Mouse (Mus musculus) midbrain, embryonic 12.5 days (tissue): Measurements from ENCODE around the gene Tmem74b. TPM values are rescaled to one million over a fixed set of nuclear protein-coding genes. Genes with fewer than 3 reads are reported as not detected.

Experiments used
- ATAC-seq: fragments of 200-750 bp; cut with Nextera tagmentation; 2 replicates; pipeline ENCODE4 v1.8.0; 2017; ENCODE audit warnings: low read depth, moderate TSS enrichment, moderate library complexity; ENCODE audit not compliant: low FRiP score
- H3K27ac ChIP-seq: fragments of 300-500 bp; sonication (generic); replicated peaks from 2 replicates; pipeline ENCODE4 v1.5.1; 2016; ENCODE audit warnings: mild to moderate bottlenecking
- H3K27me3 ChIP-seq: fragments of 300-500 bp; sonication (generic); 2 replicates; pipeline ENCODE4 v1.6.1; 2016; ENCODE audit warnings: mild to moderate bottlenecking
- H3K36me3 ChIP-seq: fragments of 300-500 bp; sonication (generic); 2 replicates; pipeline ENCODE4 v1.6.1; 2016
- H3K4me1 ChIP-seq: fragments of 300-500 bp; sonication (generic); 2 replicates; pipeline ENCODE4 v1.6.1; 2016
- H3K4me2 ChIP-seq: fragments of 300-500 bp; sonication (generic); replicated peaks from 2 replicates; pipeline ENCODE4 v1.6.1; 2016; ENCODE audit warnings: mild to moderate bottlenecking, moderate library complexity
- H3K4me3 ChIP-seq: fragments of 300-500 bp; sonication (generic); 2 replicates; pipeline ENCODE4 v1.5.1; 2016; ENCODE audit warnings: mild to moderate bottlenecking
- H3K9ac ChIP-seq: fragments of 300-500 bp; sonication (generic); replicated peaks from 2 replicates; pipeline ENCODE4 v1.6.1; 2016; ENCODE audit warnings: mild to moderate bottlenecking, moderate library complexity
- H3K9me3 ChIP-seq: fragments of 300-500 bp; sonication (generic); 2 replicates; pipeline ENCODE4 v1.6.1; 2016; ENCODE audit warnings: mild to moderate bottlenecking
- whole genome bisulfite sequencing: fragments of 180-500 bp; shearing (Covaris S2); methylation state at CpG from one replicate; pipeline ENCODE4 v1.1.7; 2016; 5-methylcytosine and 5-hydroxymethylcytosine counted together
- polyA plus RNA-seq: library from polyadenylated mRNA; unstranded; fragments of >200 nt; fragmentation: Nextera tagmentation; extraction: Ambion mirVana; gene quantifications from 2 replicates; pipeline ENCODE4 v1.2.1, GENCODE M21; 2016

Gene Tmem74b
- 7.8 and 8.0 TPM in 2 replicates for polyA plus RNA-seq

GRCm38 (mm10) chr2:151701231-151702145 is at the start of gene Tmem74b:
Gene Tmem74b (plus strand): TSS chr2:151702008.
- H3K27me3 ChIP-seq: peaks cover 40% of the 10 kb centered on the region
- 0 out of 2 replicates have a peak, but pooled peaks cover 9% of the 10 kb centered on the region for H3K36me3 ChIP-seq
- H3K9me3 ChIP-seq: no peaks in the 10 kb centered on the region
- H3K9ac ChIP-seq: peak within 1 kb of the TSS; percentile 86
- 3% methylated on average over 22 of the region's 25 CpGs for WGBS
- H3K4me3 ChIP-seq: peak within 1 kb of the TSS; percentile 77
- peaks cover 5% of the 10 kb centered on the region; the same call in 1 of the 2 replicates for H3K4me1 ChIP-seq
- ATAC-seq: no peak; the same call in 1 of the 2 replicates
- peak within 1 kb of the TSS; percentile 99 for H3K4me2 ChIP-seq
- H3K27ac ChIP-seq: peak within 1 kb of the TSS; percentile 54

GRCm38 (mm10) chr2:151652053-151652452 is 49.8 kb upstream of the Tmem74b start:
- H3K4me2 ChIP-seq: no peak overlapping the region
- H3K4me1 ChIP-seq: no peaks in the 10 kb centered on the region
- ATAC-seq: no peak
- 72% methylated on average over 1 of the region's 1 CpGs for WGBS
- H3K9me3 ChIP-seq: no peaks in the 10 kb centered on the region
- H3K4me3 ChIP-seq: no peak overlapping the region
- no peak overlapping the region for H3K9ac ChIP-seq
- no peak overlapping the region for H3K27ac ChIP-seq
- no peaks in the 10 kb centered on the region for H3K27me3 ChIP-seq
- H3K36me3 ChIP-seq: no peaks in the 10 kb centered on the region

- WGBS: 75% methylated on average over 3 of the region's 3 CpGs
- H3K9me3 ChIP-seq: no peaks in the 10 kb centered on the region
- no peaks in the 10 kb centered on the region for H3K36me3 ChIP-seq
- no peak within 1 kb of the TSS for H3K27ac ChIP-seq
- no peak within 1 kb of the TSS for H3K9ac ChIP-seq
- H3K4me3 ChIP-seq: no peak within 1 kb of the TSS
- ATAC-seq: no peak
- H3K27me3 ChIP-seq: peaks cover 15% of the 10 kb centered on the region
- no peaks in the 10 kb centered on the region for H3K4me1 ChIP-seq
- no peak within 1 kb of the TSS for H3K4me2 ChIP-seq
Observed at GRCm38 (mm10) chr2:151668433-151668832, 33.4 kb upstream of the Tmem74b start, which contains the start of gene Rad21l. Gene Rad21l (minus strand): TSS chr2:151668533.

- no peaks in the 10 kb centered on the region for H3K9me3 ChIP-seq
- no peak overlapping the region for H3K9ac ChIP-seq
- peak overlapping the region; percentile 7; the same call in 1 of the 2 replicates for H3K4me3 ChIP-seq
- no peak overlapping the region for H3K27ac ChIP-seq
- peaks cover 15% of the 10 kb centered on the region for H3K27me3 ChIP-seq
- peak; percentile 68 for ATAC-seq
- H3K4me2 ChIP-seq: peak overlapping the region; percentile 37
- H3K36me3 ChIP-seq: no peaks in the 10 kb centered on the region
- no peaks in the 10 kb centered on the region for H3K4me1 ChIP-seq
- 39% methylated on average over 45 of the region's 48 CpGs for WGBS
Observed at GRCm38 (mm10) chr2:151670026-151670967, 31.5 kb upstream of the Tmem74b start.

DNA sequence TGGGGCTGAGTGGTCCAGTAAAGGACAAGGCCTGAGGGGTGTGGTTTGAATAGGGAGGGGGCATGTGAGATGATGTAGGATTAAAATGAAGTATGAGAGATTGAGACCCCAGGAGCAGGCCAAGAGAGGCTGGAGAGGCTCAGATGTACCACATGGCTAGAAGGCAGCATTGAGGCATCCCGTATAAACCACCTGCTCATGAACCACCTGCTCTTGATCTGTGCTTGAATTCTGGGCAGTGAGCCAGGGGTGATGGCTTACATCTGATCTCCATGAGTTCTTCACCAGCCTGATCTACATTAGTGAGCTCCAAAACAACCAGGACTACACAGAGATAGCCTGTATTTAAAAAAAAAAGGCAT is 30.9 kb upstream of the Tmem74b start:
- H3K9me3 ChIP-seq: no peaks in the 10 kb centered on the region
- H3K9ac ChIP-seq: no peak overlapping the region
- no peak overlapping the region for H3K4me3 ChIP-seq
- H3K4me2 ChIP-seq: no peak overlapping the region
- whole genome bisulfite sequencing: 79% methylated on average over 1 of the region's 1 CpGs
- 0 out of 2 replicates have a peak, but pooled peaks have one; percentile 6 for ATAC-seq
- no peaks in the 10 kb centered on the region for H3K4me1 ChIP-seq
- H3K27ac ChIP-seq: no peak overlapping the region
- H3K36me3 ChIP-seq: no peaks in the 10 kb centered on the region
- peaks cover 15% of the 10 kb centered on the region for H3K27me3 ChIP-seq

DNA sequence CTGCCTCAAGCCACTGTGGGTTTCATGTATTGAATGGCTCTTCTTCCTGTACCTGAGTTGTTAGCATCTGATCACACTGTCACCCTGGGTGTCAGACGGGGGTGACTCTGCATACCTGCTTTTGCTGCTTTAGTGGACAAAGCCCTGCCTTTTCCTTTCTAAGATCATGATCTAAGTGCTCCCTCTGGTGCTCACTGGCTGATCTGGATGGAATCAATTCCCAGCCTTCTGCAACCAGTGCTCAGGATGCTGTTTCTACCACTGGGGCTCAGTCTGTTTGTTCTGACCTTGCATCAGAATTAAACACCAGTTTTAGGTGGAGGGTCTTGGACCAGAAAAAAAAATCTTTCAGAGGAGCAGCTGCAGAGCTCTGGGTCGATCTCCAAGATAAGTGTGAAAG is 25.6 kb upstream of the Tmem74b start:
- ATAC-seq: no peak
- H3K9ac ChIP-seq: no peak overlapping the region
- no peaks in the 10 kb centered on the region; the same call in 1 of the 2 replicates for H3K27me3 ChIP-seq
- H3K4me2 ChIP-seq: no peak overlapping the region
- WGBS: 69% methylated on average over 2 of the region's 2 CpGs
- no peak overlapping the region for H3K27ac ChIP-seq
- H3K4me1 ChIP-seq: no peaks in the 10 kb centered on the region
- H3K9me3 ChIP-seq: no peaks in the 10 kb centered on the region
- H3K4me3 ChIP-seq: no peak overlapping the region
- H3K36me3 ChIP-seq: no peaks in the 10 kb centered on the region

DNA sequence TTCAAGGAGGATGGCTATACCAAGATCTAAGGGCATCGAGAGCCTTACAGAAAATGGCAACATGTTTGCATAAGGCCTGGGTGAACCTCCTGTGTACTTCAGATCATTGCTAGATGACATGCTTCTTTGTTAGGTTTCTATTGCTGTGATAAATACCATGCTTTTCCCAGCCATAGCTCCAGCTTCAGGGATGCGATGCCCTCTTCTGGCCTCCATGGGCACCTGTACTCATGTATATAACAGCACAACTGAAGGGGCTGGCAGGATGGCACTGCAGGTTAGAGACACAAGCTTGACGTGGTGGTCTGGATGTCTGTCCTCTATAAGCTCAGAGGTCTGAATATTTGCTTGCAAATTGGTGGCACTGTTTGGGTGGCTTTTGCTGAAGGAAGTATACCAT is 19.5 kb upstream of the Tmem74b start:
- Histone ChIP-seq H3K9ac (no peak overlapping the region), H3K36me3 (no peaks in the 10 kb centered on the region), H3K4me2 (no peak overlapping the region), H3K9me3 (no peaks in the 10 kb centered on the region), H3K4me3 (no peak overlapping the region), H3K27ac (no peak overlapping the region), H3K4me1 (no peaks in the 10 kb centered on the region; the same call in 1 of the 2 replicates), H3K27me3 (0 out of 2 replicates have a peak, but pooled peaks cover 6% of the 10 kb centered on the region)
- WGBS: 63% methylated on average over 3 of the region's 3 CpGs
- peak; percentile 63; the same call in 1 of the 2 replicates for ATAC-seq

GRCm38 (mm10) chr2:151682976-151683375 is 18.8 kb upstream of the Tmem74b start:
- Histone ChIP-seq H3K4me3 (no peak overlapping the region), H3K4me1 (no peaks in the 10 kb centered on the region; the same call in 1 of the 2 replicates), H3K9ac (no peak overlapping the region), H3K9me3 (no peaks in the 10 kb centered on the region), H3K4me2 (no peak overlapping the region), H3K36me3 (no peaks in the 10 kb centered on the region), H3K27me3 (0 out of 2 replicates have a peak, but pooled peaks cover 6% of the 10 kb centered on the region), H3K27ac (no peak overlapping the region)
- no peak for ATAC-seq
- 90% methylated on average over 4 of the region's 4 CpGs for WGBS

DNA sequence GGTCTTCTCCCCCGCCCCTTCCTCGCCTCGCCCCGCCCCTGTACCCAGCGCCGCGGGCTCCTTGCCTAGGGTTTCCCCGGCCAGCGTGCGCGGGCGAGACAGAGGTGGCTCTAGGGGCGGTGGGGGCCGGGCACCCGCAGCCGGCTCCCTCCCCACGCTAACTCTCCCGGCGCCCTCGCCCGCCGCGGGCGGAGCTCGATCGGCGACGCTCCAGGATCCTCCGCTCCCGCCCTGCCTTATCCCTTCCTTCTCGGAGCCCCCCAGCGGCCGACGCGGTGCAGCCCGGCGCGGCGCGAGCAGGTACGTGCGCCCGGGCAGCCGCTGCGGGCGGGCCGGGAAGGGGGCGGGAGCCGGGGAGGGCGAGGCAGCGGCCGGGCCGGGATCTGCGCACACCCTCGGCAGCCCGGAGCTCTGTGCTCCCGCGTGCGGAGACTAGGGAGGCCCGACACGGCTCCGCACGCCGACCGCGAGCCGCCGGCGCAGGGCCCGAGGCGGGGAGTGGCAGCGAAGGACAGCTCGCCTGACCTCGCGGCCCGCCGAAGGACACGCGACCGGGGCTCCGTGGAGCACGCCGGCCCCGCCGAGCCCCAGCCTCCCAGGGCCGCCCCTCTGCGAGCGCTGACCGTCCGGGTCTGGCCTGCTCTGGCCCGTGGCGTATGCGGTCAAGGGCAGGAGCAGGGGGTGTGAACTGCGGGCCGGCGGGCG is 490 bp downstream of the Tmem74b start:
- Histone ChIP-seq H3K36me3 (peaks cover 15% of the 10 kb centered on the region; the same call in 1 of the 2 replicates), H3K4me1 (peaks cover 5% of the 10 kb centered on the region; the same call in 1 of the 2 replicates), H3K27me3 (peaks cover 40% of the 10 kb centered on the region), H3K4me2 (peak overlapping the region; percentile 99), H3K9me3 (no peaks in the 10 kb centered on the region), H3K4me3 (peak overlapping the region; percentile 77), H3K27ac (peak overlapping the region; percentile 54), H3K9ac (peak overlapping the region; percentile 86)
- ATAC-seq: peak; percentile 92
- WGBS: under 1% methylated on average over 67 of the region's 97 CpGs

GRCm38 (mm10) chr2:151702851-151703190 is 1.0 kb downstream of the Tmem74b start:
- Histone ChIP-seq H3K9ac (peak overlapping the region; percentile 86), H3K36me3 (peaks cover 19% of the 10 kb centered on the region; the same call in 1 of the 2 replicates), H3K9me3 (no peaks in the 10 kb centered on the region), H3K4me3 (peak overlapping the region; percentile 77), H3K4me1 (peaks cover 5% of the 10 kb centered on the region; the same call in 1 of the 2 replicates), H3K27me3 (peaks cover 40% of the 10 kb centered on the region), H3K4me2 (peak overlapping the region; percentile 99), H3K27ac (peak overlapping the region; percentile 54; the same call in 1 of the 2 replicates)
- peak; percentile 50; the same call in 1 of the 2 replicates for ATAC-seq
- WGBS: 2% methylated on average over 17 of the region's 17 CpGs

- no peaks in the 10 kb centered on the region for H3K9me3 ChIP-seq
- no peak overlapping the region for H3K27ac ChIP-seq
- no peak overlapping the region for H3K9ac ChIP-seq
- 43% methylated on average over 3 of the region's 3 CpGs for WGBS
- H3K4me3 ChIP-seq: no peak overlapping the region
- H3K4me2 ChIP-seq: no peak overlapping the region
- peaks cover 23% of the 10 kb centered on the region for H3K36me3 ChIP-seq
- no peaks in the 10 kb centered on the region for H3K4me1 ChIP-seq
- no peak for ATAC-seq
- H3K27me3 ChIP-seq: no peaks in the 10 kb centered on the region
Observed at GRCm38 (mm10) chr2:151712647-151713046, 10.8 kb downstream of the Tmem74b start.
